Mouse (Mus musculus) layer of hippocampus, postnatal 14 days (tissue): ENCODE results near the gene Ankrd44. TPM values are rescaled to one million over a fixed set of nuclear protein-coding genes. Genes with fewer than 3 reads are reported as not detected.

Source experiments
- DNase-seq, 2 experiments: peaks; one replicate each; pipeline ENCODE4 v3.0.0; 2021 to 2022; ENCODE audit warnings: low spot score in 2 of 2, mixed read lengths in 1 of 2
- total RNA-seq, 2 experiments: library from RNA; stranded (reverse); gene quantifications; 2 replicates each; pipeline ENCODE4 v1.2.3; 2021

Ankrd44 gene
- total RNA-seq, 2 experiments from 2014 or later: 24.3 to 26.0 TPM

- DNase-seq: no peak
Observed at GRCm38 (mm10) chr1:54713231-54714173, 212.7 kb downstream of the Ankrd44 start.

- DNase-seq: no peak
Observed at GRCm38 (mm10) chr1:54711568-54711967, 214.6 kb downstream of the Ankrd44 start.

- no peak for DNase-seq
Observed at GRCm38 (mm10) chr1:54710550-54710949, 215.6 kb downstream of the Ankrd44 start.

GRCm38 (mm10) chr1:54707888-54708565 is 218.2 kb downstream of the Ankrd44 start:
- DNase-seq: peak in 1 of 2 experiments; percentile 67

GRCm38 (mm10) chr1:54707036-54707887 is 218.9 kb downstream of the Ankrd44 start:
- no peak for DNase-seq

- DNase-seq: no peak
Observed at GRCm38 (mm10) chr1:54706621-54707020, 219.6 kb downstream of the Ankrd44 start.

GRCm38 (mm10) chr1:54703466-54703865 is 222.7 kb downstream of the Ankrd44 start:
- no peak for DNase-seq

GRCm38 (mm10) chr1:54702918-54703317 is 223.3 kb downstream of the Ankrd44 start:
- DNase-seq: no peak

GRCm38 (mm10) chr1:54695396-54695795 is 230.8 kb downstream of the Ankrd44 start:
- DNase-seq: no peak

- no peak for DNase-seq
Observed at GRCm38 (mm10) chr1:54691824-54692223, 234.4 kb downstream of the Ankrd44 start.

GRCm38 (mm10) chr1:54690291-54690965 is 235.8 kb downstream of the Ankrd44 start:
- DNase-seq: peak; percentile 18 to 30

GRCm38 (mm10) chr1:54688441-54688840 is 237.7 kb downstream of the Ankrd44 start:
- no peak for DNase-seq

GRCm38 (mm10) chr1:54684316-54684715 is 241.9 kb downstream of the Ankrd44 start:
- DNase-seq: no peak

- DNase-seq: no peak
Observed at GRCm38 (mm10) chr1:54679556-54679955, 246.6 kb downstream of the Ankrd44 start.

GRCm38 (mm10) chr1:54678037-54678436 is 248.2 kb downstream of the Ankrd44 start:
- no peak for DNase-seq

GRCm38 (mm10) chr1:54675478-54675877 is 250.7 kb downstream of the Ankrd44 start:
- DNase-seq: no peak

- DNase-seq: no peak
Observed at GRCm38 (mm10) chr1:54667991-54668390, 258.2 kb downstream of the Ankrd44 start.

- peak; percentile 28 to 83 for DNase-seq
Observed at GRCm38 (mm10) chr1:54665582-54666405, 260.4 kb downstream of the Ankrd44 start.

- DNase-seq: no peak
Observed at GRCm38 (mm10) chr1:54665095-54665494, 261.1 kb downstream of the Ankrd44 start.

GRCm38 (mm10) chr1:54660674-54661073 is 265.5 kb downstream of the Ankrd44 start:
- DNase-seq: no peak
